Mouse (Mus musculus): Measurements from ENCODE around the gene Eif6. TPM values are rescaled to one million over a fixed set of nuclear protein-coding genes. Genes with fewer than 3 reads are reported as not detected.

Eif6 gene
- polyA plus RNA-seq, 1 experiment from 2014 or later, result 132 TPM

GRCm38 (mm10) chr2:155805231-155805924 is 21.3 kb downstream of the Eif6 start:
- Histone ChIP-seq H3K27me3 (ENCODE audit: control insufficient read depth, insufficient read depth, low read length) (no peaks in the 10 kb centered on the region), H3K36me3 (replicated peaks; ENCODE audit: control insufficient read depth, insufficient read depth) (peaks cover 43% of the 10 kb centered on the region), H3K4me2 (replicated peaks) (no peak overlapping the region), H3K9me3 (ENCODE audit: control insufficient read depth, low read length) (no peaks in the 10 kb centered on the region), H3K4me1 (replicated peaks; ENCODE audit: control insufficient read depth, insufficient read depth, low read length) (no peaks in the 10 kb centered on the region), H3K9ac (no peak overlapping the region), H3K27ac (no peak overlapping the region), H3K4me3 (replicated peaks; ENCODE audit: low read length) (no peak overlapping the region)
- 60% methylated on average over 6 of the region's 6 CpGs for WGBS
- no peak for ATAC-seq (ENCODE audit: low FRiP score)
- no peak for DNase-seq (ENCODE audit: low spot score)

GRCm38 (mm10) chr2:155804053-155804452 is 22.7 kb downstream of the Eif6 start:
- no peak for ATAC-seq (ENCODE audit: low FRiP score)
- 72% methylated on average over 5 of the region's 5 CpGs for WGBS
- peaks cover 50% of the 10 kb centered on the region for H3K36me3 ChIP-seq (replicated peaks; ENCODE audit: control insufficient read depth, insufficient read depth)

GRCm38 (mm10) chr2:155802761-155803160 is 24.0 kb downstream of the Eif6 start:
- H3K9ac ChIP-seq, result no peak overlapping the region
- H3K4me1 ChIP-seq (replicated peaks; ENCODE audit: control insufficient read depth, insufficient read depth, low read length), result no peaks in the 10 kb centered on the region
- no peaks in the 10 kb centered on the region for H3K27me3 ChIP-seq (ENCODE audit: control insufficient read depth, insufficient read depth, low read length)
- WGBS, result 55% methylated on average over 3 of the region's 3 CpGs
- no peak overlapping the region for H3K27ac ChIP-seq
- ATAC-seq (ENCODE audit: low FRiP score) (no peak), DNase-seq (ENCODE audit: low spot score) (no peak)
- H3K9me3 ChIP-seq (ENCODE audit: control insufficient read depth, low read length), result no peaks in the 10 kb centered on the region
- no peak overlapping the region for H3K4me3 ChIP-seq (replicated peaks; ENCODE audit: low read length)
- H3K36me3 ChIP-seq (replicated peaks; ENCODE audit: control insufficient read depth, insufficient read depth), result peaks cover 58% of the 10 kb centered on the region
- no peak overlapping the region for H3K4me2 ChIP-seq (replicated peaks)

More at GRCm38 (mm10) chr2:155804053-155804452, 22.7 kb downstream of the Eif6 start:
- Histone ChIP-seq H3K4me3 (replicated peaks; ENCODE audit: low read length) (no peak overlapping the region), H3K27me3 (ENCODE audit: control insufficient read depth, insufficient read depth, low read length) (no peaks in the 10 kb centered on the region), H3K9me3 (ENCODE audit: control insufficient read depth, low read length) (no peaks in the 10 kb centered on the region), H3K4me2 (replicated peaks) (no peak overlapping the region), H3K9ac (no peak overlapping the region), H3K4me1 (replicated peaks; ENCODE audit: control insufficient read depth, insufficient read depth, low read length) (no peaks in the 10 kb centered on the region), H3K27ac (no peak overlapping the region)
- DNase-seq (ENCODE audit: low spot score), result no peak

GRCm38 (mm10) chr2:155798613-155799012 is 28.1 kb downstream of the Eif6 start:
- Histone ChIP-seq H3K4me3 (replicated peaks; ENCODE audit: low read length) (no peak overlapping the region), H3K27ac (no peak overlapping the region), H3K9ac (no peak overlapping the region), H3K4me2 (replicated peaks) (no peak overlapping the region), H3K27me3 (ENCODE audit: control insufficient read depth, insufficient read depth, low read length) (no peaks in the 10 kb centered on the region), H3K36me3 (replicated peaks; ENCODE audit: control insufficient read depth, insufficient read depth) (peaks cover 77% of the 10 kb centered on the region), H3K4me1 (replicated peaks; ENCODE audit: control insufficient read depth, insufficient read depth, low read length) (no peaks in the 10 kb centered on the region), H3K9me3 (ENCODE audit: control insufficient read depth, low read length) (no peaks in the 10 kb centered on the region)
- no peak for DNase-seq (ENCODE audit: low spot score)
- WGBS, result 65% methylated on average over 3 of the region's 3 CpGs
- no peak for ATAC-seq (ENCODE audit: low FRiP score)

DNA sequence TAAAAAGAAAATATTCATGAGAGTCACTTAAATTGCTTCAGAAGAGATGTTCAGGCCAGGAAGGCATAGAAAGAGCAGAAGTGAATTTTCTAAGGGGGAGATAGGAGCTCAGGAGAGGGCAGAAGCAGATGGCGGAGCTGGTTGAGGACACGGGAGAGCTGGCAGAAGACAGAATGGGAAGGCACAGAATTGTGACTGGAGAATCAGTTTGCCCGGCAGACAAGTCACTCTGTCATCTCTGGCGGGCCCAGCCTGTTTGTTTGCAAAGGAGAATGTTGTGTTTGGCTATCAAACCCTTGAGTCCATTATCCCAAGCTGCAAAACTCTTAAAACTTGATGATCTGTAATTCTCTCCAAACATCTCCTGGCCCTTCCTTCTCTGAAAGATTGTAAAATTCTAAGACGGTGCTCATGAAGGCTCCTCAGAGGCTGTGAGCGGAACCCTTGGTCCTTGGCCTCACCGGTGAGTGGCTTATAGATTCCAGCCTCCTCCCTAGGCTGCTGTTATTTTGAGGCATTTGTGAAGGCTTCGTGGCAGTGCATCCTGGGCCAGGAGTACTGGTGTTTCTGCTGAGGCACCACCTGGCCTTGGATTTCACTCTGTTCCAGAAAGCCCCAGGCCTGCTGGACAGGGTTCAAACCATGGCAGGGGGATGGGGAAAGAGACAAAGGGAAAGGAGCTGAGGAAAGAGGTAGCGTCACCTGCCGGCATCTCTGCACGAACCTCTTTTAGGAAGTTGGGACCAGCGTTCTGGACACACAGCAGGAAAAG is 31.9 kb downstream of the Eif6 start:
- Histone ChIP-seq H3K27ac (no peak overlapping the region), H3K4me1 (replicated peaks; ENCODE audit: control insufficient read depth, insufficient read depth, low read length) (no peaks in the 10 kb centered on the region), H3K9me3 (ENCODE audit: control insufficient read depth, low read length) (no peaks in the 10 kb centered on the region), H3K27me3 (ENCODE audit: control insufficient read depth, insufficient read depth, low read length) (no peaks in the 10 kb centered on the region), H3K4me2 (replicated peaks) (no peak overlapping the region), H3K4me3 (replicated peaks; ENCODE audit: low read length) (no peak overlapping the region), H3K36me3 (replicated peaks; ENCODE audit: control insufficient read depth, insufficient read depth) (peaks cover 45% of the 10 kb centered on the region), H3K9ac (no peak overlapping the region)
- no peak for DNase-seq (ENCODE audit: low spot score)
- WGBS, result 93% methylated on average over 12 of the region's 12 CpGs
- ATAC-seq (ENCODE audit: low FRiP score), result no peak

DNA sequence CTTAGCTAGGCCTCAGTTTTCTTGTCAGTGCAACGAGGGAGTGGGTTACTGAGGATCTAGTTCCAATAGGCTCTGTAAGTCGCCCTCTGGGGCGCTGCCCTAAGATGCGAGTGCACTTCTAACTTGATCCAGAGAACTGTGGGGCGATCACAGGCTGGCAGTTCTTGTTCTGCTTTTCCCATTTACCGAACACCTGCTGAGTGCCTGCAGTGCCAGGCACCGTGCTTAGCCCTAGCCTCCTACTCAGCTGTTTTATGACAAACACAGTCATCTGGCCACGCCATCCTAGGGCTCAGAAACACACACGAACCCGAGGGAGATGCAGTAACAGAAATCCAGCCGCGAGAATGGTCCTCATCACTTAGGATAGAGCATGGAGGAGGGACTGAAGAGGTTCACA is 33.8 kb downstream of the Eif6 start:
- no peaks in the 10 kb centered on the region for H3K27me3 ChIP-seq (ENCODE audit: control insufficient read depth, insufficient read depth, low read length)
- 40% methylated on average over 12 of the region's 12 CpGs for WGBS
- no peak for DNase-seq (ENCODE audit: low spot score)
- H3K9me3 ChIP-seq (ENCODE audit: control insufficient read depth, low read length), result no peaks in the 10 kb centered on the region
- H3K4me1 ChIP-seq (replicated peaks; ENCODE audit: control insufficient read depth, insufficient read depth, low read length), result no peaks in the 10 kb centered on the region
- H3K36me3 ChIP-seq (replicated peaks; ENCODE audit: control insufficient read depth, insufficient read depth), result peaks cover 26% of the 10 kb centered on the region
- no peak for ATAC-seq (ENCODE audit: low FRiP score)
- no peak overlapping the region for H3K9ac ChIP-seq
- no peak overlapping the region for H3K27ac ChIP-seq
- no peak overlapping the region for H3K4me3 ChIP-seq (replicated peaks; ENCODE audit: low read length)
- no peak overlapping the region for H3K4me2 ChIP-seq (replicated peaks)

- DNase-seq (ENCODE audit: low spot score), result no peak
- Histone ChIP-seq H3K4me2 (replicated peaks) (no peak overlapping the region), H3K36me3 (replicated peaks; ENCODE audit: control insufficient read depth, insufficient read depth) (no peaks in the 10 kb centered on the region; the same call in 1 of the 2 replicates), H3K9ac (no peak overlapping the region), H3K27me3 (ENCODE audit: control insufficient read depth, insufficient read depth, low read length) (no peaks in the 10 kb centered on the region), H3K9me3 (ENCODE audit: control insufficient read depth, low read length) (no peaks in the 10 kb centered on the region), H3K4me1 (replicated peaks; ENCODE audit: control insufficient read depth, insufficient read depth, low read length) (no peaks in the 10 kb centered on the region), H3K27ac (no peak overlapping the region), H3K4me3 (replicated peaks; ENCODE audit: low read length) (no peak overlapping the region)
- 75% methylated on average over 18 of the region's 18 CpGs for WGBS
- no peak for ATAC-seq (ENCODE audit: low FRiP score)
These were observed 38.5 kb downstream of the Eif6 start for GRCm38 (mm10) chr2:155787949-155788931.

DNA sequence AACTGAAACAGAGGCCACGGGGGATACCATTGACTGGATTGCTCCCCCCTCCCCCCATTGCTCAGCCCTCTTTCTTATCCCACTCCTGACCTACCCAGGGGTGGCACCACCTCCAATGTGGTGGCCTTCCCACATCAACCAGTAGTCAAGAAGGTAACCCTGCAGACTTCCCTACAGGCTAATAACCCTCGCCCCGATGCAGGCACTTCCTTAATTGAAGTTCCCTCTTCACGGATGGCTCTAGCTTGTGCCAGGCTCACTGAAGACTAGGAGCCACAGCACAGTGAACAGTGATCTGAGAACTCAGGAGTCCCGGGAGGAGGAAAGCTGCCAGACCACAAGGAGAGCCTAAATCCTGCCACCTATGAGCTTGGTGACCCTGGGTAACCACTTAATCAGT is 39.8 kb downstream of the Eif6 start:
- ATAC-seq (ENCODE audit: low FRiP score) (no peak), DNase-seq (ENCODE audit: low spot score) (no peak)
- no peak overlapping the region for H3K27ac ChIP-seq
- no peak overlapping the region for H3K9ac ChIP-seq
- no peak overlapping the region for H3K4me2 ChIP-seq (replicated peaks)
- no peak overlapping the region for H3K4me3 ChIP-seq (replicated peaks; ENCODE audit: low read length)
- no peaks in the 10 kb centered on the region for H3K27me3 ChIP-seq (ENCODE audit: control insufficient read depth, insufficient read depth, low read length)
- H3K36me3 ChIP-seq (replicated peaks; ENCODE audit: control insufficient read depth, insufficient read depth), result no peaks in the 10 kb centered on the region
- WGBS, result 81% methylated on average over 5 of the region's 5 CpGs
- no peaks in the 10 kb centered on the region for H3K9me3 ChIP-seq (ENCODE audit: control insufficient read depth, low read length)
- H3K4me1 ChIP-seq (replicated peaks; ENCODE audit: control insufficient read depth, insufficient read depth, low read length), result no peaks in the 10 kb centered on the region

GRCm38 (mm10) chr2:155784534-155784933 is 42.2 kb downstream of the Eif6 start:
- 85% methylated on average over 6 of the region's 6 CpGs for WGBS
- H3K27ac ChIP-seq, result no peak overlapping the region
- no peaks in the 10 kb centered on the region for H3K36me3 ChIP-seq (replicated peaks; ENCODE audit: control insufficient read depth, insufficient read depth)
- H3K27me3 ChIP-seq (ENCODE audit: control insufficient read depth, insufficient read depth, low read length), result no peaks in the 10 kb centered on the region
- H3K4me2 ChIP-seq (replicated peaks), result no peak overlapping the region
- H3K9ac ChIP-seq, result no peak overlapping the region
- ATAC-seq (ENCODE audit: low FRiP score) (no peak), DNase-seq (ENCODE audit: low spot score) (no peak)
- no peaks in the 10 kb centered on the region for H3K9me3 ChIP-seq (ENCODE audit: control insufficient read depth, low read length)
- H3K4me1 ChIP-seq (replicated peaks; ENCODE audit: control insufficient read depth, insufficient read depth, low read length), result no peaks in the 10 kb centered on the region
- H3K4me3 ChIP-seq (replicated peaks; ENCODE audit: low read length), result no peak overlapping the region
